Mouse (Mus musculus) megakaryocyte, embryonic 14.5 days (primary cell): ENCODE results near the gene Slc12a8. TPM values are rescaled to one million over a fixed set of nuclear protein-coding genes. Genes with fewer than 3 reads are reported as not detected.

Source experiments
- H3K27me3 ChIP-seq: replicated peaks from 2 replicates; pipeline ENCODE3; 2012; ENCODE audit warnings: inconsistent platforms
- H3K36me3 ChIP-seq: replicated peaks from 2 replicates; pipeline ENCODE3; 2012; ENCODE audit warnings: low read length, inconsistent platforms, mixed read lengths
- H3K4me1 ChIP-seq: 2 replicates; pipeline ENCODE4 v1.6.1; 2012; ENCODE audit warnings: inconsistent platforms
- H3K4me3 ChIP-seq: replicated peaks from 2 replicates; pipeline ENCODE3; 2012; ENCODE audit warnings: moderate library complexity, mild to moderate bottlenecking, inconsistent platforms
- H3K9me3 ChIP-seq: 2 replicates; pipeline ENCODE4 v1.6.1; 2012; ENCODE audit warnings: inconsistent platforms
- FLI1 ChIP-seq: IDR thresholded peaks from 2 replicates; pipeline ENCODE4 v1.6.1; 2012; ENCODE audit warnings: low read length, inconsistent platforms, mixed read lengths
- GATA1 ChIP-seq: IDR thresholded peaks from 3 replicates; pipeline ENCODE4 v1.6.1; 2012; ENCODE audit warnings: mixed read lengths, low read length, inconsistent platforms, borderline replicate concordance
- polyA plus RNA-seq: library from polyadenylated mRNA; stranded (reverse); fragments of >175 nt; gene quantifications from 2 replicates; pipeline ENCODE4 v1.2.3, GENCODE M21; 2012; ENCODE audit warnings: low replicate concordance; ENCODE audit not compliant: insufficient read depth

Gene Slc12a8
- polyA plus RNA-seq, 1 experiment: not detected

DNA sequence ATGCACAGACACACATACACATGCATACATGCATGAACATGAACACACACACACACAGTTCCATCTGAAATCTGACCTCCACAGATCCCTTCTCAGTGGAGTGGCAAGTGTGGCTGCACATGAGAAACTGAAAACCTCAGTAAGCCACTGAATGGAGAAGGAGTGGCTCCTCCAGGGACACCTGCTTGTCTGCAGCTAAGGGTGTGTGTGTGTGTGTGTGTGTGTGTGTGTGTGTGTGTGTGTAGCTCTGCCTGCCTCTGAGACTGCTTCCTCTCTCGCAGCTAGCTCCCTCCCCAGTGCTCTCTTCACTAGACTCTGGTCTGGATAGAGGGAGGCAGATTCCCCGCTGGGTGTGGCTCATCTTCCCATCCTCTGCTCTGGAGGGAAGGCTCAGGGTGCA is 92.4 kb downstream of the Slc12a8 start:
- H3K27me3 ChIP-seq: peaks cover 52% of the 10 kb centered on the region
- TF ChIP-seq GATA1: no peak
- no peak for TF ChIP-seq FLI1
- H3K36me3 ChIP-seq: no peaks in the 10 kb centered on the region
- no peaks in the 10 kb centered on the region for H3K4me1 ChIP-seq
- no peak overlapping the region for H3K4me3 ChIP-seq
- H3K9me3 ChIP-seq: peaks cover 7% of the 10 kb centered on the region

- Histone ChIP-seq H3K9me3 (peaks cover 7% of the 10 kb centered on the region), H3K4me3 (no peak overlapping the region), H3K4me1 (no peaks in the 10 kb centered on the region), H3K36me3 (no peaks in the 10 kb centered on the region), H3K27me3 (peaks cover 46% of the 10 kb centered on the region)
- TF ChIP-seq GATA1: no peak
- TF ChIP-seq FLI1: no peak
Measured at GRCm38 (mm10) chr16:33610466-33610865, 93.3 kb downstream of the Slc12a8 start.

DNA sequence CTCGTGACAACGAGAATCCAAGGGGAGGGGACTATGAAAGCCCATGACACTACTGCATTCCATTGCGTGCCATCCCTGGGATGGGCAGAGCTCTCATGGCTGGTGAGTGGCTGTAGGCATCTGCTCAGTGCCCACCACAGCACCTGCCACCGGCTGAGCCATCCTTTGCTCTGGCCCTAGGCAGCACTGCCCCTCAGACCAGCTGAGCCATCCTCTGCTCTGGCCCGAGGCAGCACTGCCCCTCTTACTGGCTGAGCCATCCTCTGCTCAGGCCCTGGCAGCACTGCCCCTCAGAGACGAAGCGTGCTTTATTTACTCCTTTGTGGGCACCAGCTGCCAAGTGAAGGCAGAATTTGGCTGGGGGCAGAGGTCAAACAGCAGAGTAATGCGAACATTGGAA is 94.2 kb downstream of the Slc12a8 start:
- Histone ChIP-seq H3K9me3 (peaks cover 7% of the 10 kb centered on the region), H3K4me1 (no peaks in the 10 kb centered on the region), H3K4me3 (no peak overlapping the region), H3K27me3 (peaks cover 38% of the 10 kb centered on the region), H3K36me3 (no peaks in the 10 kb centered on the region)
- no peak for TF ChIP-seq GATA1
- no peak for TF ChIP-seq FLI1

GRCm38 (mm10) chr16:33612056-33612770 is 95.1 kb downstream of the Slc12a8 start:
- TF ChIP-seq FLI1: no peak
- no peak for TF ChIP-seq GATA1
- H3K36me3 ChIP-seq: no peaks in the 10 kb centered on the region

GRCm38 (mm10) chr16:33615986-33616385 is 98.9 kb downstream of the Slc12a8 start:
- Histone ChIP-seq H3K4me3 (no peak overlapping the region), H3K36me3 (no peaks in the 10 kb centered on the region), H3K27me3 (peaks cover 12% of the 10 kb centered on the region), H3K9me3 (peaks cover 4% of the 10 kb centered on the region), H3K4me1 (no peaks in the 10 kb centered on the region)
- TF ChIP-seq GATA1 (no peak), FLI1 (no peak)

More at GRCm38 (mm10) chr16:33612056-33612770, 95.1 kb downstream of the Slc12a8 start:
- peaks cover 36% of the 10 kb centered on the region for H3K27me3 ChIP-seq
- H3K4me1 ChIP-seq: no peaks in the 10 kb centered on the region
- peaks cover 4% of the 10 kb centered on the region for H3K9me3 ChIP-seq
- H3K4me3 ChIP-seq: no peak overlapping the region

- peaks cover 4% of the 10 kb centered on the region for H3K9me3 ChIP-seq
- peaks cover 10% of the 10 kb centered on the region for H3K27me3 ChIP-seq
- no peaks in the 10 kb centered on the region for H3K36me3 ChIP-seq
- no peaks in the 10 kb centered on the region for H3K4me1 ChIP-seq
- TF ChIP-seq FLI1: no peak
- no peak for TF ChIP-seq GATA1
- H3K4me3 ChIP-seq: no peak overlapping the region
Measured at GRCm38 (mm10) chr16:33621836-33622235, 104.7 kb downstream of the Slc12a8 start.

GRCm38 (mm10) chr16:33624586-33624985 is 107.5 kb downstream of the Slc12a8 start:
- H3K36me3 ChIP-seq: no peaks in the 10 kb centered on the region
- peaks cover 3% of the 10 kb centered on the region for H3K9me3 ChIP-seq
- TF ChIP-seq GATA1 (no peak), FLI1 (no peak)
- peaks cover 8% of the 10 kb centered on the region for H3K27me3 ChIP-seq
- no peak overlapping the region for H3K4me3 ChIP-seq
- H3K4me1 ChIP-seq: no peaks in the 10 kb centered on the region

DNA sequence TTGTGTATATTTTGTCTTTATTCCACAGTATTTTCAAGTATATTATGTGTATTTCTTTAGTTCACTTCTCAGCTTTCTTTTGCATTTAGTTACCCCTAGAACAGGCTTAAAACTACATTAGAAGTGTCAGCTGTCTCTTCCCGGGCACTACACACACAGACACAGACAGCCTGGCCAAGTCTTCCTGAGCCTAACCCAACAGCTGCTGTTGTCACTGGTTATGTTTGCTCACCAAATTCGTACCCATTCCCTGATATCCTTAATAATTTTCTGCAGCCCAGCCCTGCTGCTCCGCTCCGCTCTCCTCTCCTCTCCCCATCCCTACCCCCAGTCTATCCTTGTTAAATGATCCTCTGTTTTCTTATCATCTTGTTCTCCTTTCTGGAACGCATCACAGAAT is 112.4 kb downstream of the Slc12a8 start:
- H3K36me3 ChIP-seq: no peaks in the 10 kb centered on the region
- peaks cover 5% of the 10 kb centered on the region for H3K27me3 ChIP-seq
- H3K4me3 ChIP-seq: no peak overlapping the region
- no peaks in the 10 kb centered on the region for H3K4me1 ChIP-seq
- 0 out of 2 replicates have a peak, but pooled peaks cover 2% of the 10 kb centered on the region for H3K9me3 ChIP-seq
- no peak for TF ChIP-seq FLI1
- no peak for TF ChIP-seq GATA1

DNA sequence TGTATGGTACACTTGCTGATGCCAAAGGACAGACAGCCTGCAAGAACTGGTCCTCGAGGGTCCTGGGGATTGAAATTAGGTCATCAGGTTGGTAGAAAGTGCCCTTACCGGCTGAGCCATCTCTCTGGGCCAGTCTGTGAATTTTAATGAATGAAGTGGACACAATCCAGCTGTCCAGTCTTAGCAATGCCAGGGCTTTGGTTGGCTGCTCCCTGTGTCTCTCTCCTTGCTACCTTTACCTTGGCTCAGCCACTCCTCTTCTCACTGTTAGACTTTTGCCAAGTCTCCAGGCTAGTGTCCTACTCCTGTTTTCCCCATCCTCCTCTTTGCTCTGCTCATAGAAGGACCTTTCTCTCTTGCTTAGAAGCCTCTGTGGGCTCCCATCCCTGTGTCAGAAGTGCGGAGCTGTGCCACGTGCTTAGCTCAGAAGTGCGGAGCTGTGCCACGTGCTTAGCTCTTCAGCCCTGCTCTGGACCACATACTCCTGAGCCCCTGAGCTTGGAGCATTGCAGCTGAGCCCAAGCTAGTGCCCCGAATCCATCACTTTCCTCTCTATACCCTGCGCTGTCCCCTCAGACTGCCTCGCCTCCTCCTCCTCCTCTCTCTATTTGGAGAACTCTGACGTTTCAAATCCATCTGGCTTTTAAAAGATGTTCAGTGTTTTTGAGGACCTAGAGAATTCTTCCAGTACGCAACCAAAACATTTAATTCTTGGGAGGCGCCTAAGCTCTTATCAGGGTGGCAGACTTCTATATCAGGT is 118.9 kb downstream of the Slc12a8 start:
- no peak for TF ChIP-seq FLI1
- Histone ChIP-seq H3K27me3 (peaks cover 21% of the 10 kb centered on the region), H3K36me3 (no peaks in the 10 kb centered on the region), H3K4me1 (no peaks in the 10 kb centered on the region), H3K9me3 (peaks cover 5% of the 10 kb centered on the region; the same call in 1 of the 2 replicates), H3K4me3 (no peak overlapping the region)

DNA sequence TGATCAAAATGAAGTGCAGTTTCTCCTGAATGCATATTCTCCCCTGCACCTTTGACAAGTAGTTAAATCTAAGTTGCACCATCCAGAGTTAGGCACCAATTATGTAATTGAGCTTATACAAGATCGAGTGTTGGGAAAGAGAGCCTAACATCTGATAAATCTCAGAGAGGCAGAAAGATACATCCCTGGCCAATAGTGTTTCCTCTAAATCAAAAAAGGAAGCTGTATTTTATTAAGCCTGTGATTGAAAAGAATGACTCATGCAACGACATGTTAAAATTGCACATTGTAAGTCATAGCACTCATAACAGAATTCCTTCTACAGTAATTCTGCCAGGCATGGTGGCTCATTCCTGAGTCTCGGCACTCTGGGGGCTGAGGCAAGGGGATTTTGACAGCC is 124.7 kb downstream of the Slc12a8 start:
- TF ChIP-seq FLI1 (no peak), GATA1 (no peak)
- Histone ChIP-seq H3K4me1 (no peaks in the 10 kb centered on the region), H3K27me3 (peaks cover 25% of the 10 kb centered on the region), H3K9me3 (peaks cover 1% of the 10 kb centered on the region), H3K36me3 (no peaks in the 10 kb centered on the region), H3K4me3 (no peak overlapping the region)
